ENCODE assay signal across 8 mouse cellular contexts in genomic region chr13:23298445-23299232, GRCm38 (mm10). TPM values are rescaled to one million over a fixed set of nuclear protein-coding genes. Genes with fewer than 3 reads are reported as not detected.
DNase-seq lines count a peak whose midpoint lies in the region; ATAC-seq and TF ChIP-seq lines count a peak whose summit lies in the region.

No protein-coding gene starts in this region.

- no peaks in the 10 kb centered on the region; the same call in 1 of the 2 replicates for H3K27me3 ChIP-seq in liver, embryonic 14.5 days (ENCODE audit: control insufficient read depth, insufficient read depth, low read length)
- H3K27me3 ChIP-seq in stomach, embryonic 14.5 days (ENCODE audit: control insufficient read depth, insufficient read depth, low read length): no peaks in the 10 kb centered on the region

- H3K4me2 ChIP-seq in liver, embryonic 14.5 days (ENCODE audit: low read depth): peak overlapping the region; percentile 87
- peak overlapping the region; percentile 60 for H3K4me2 ChIP-seq in stomach, embryonic 14.5 days (replicated peaks; ENCODE audit: low read depth, low read length)

- H3K9ac ChIP-seq in liver, embryonic 14.5 days (replicated peaks): peak overlapping the region; percentile 5; the same call in 1 of the 2 replicates
- H3K9ac ChIP-seq in stomach, embryonic 14.5 days (replicated peaks; ENCODE audit: low read depth, low read length): peak overlapping the region; percentile 40; the same call in 1 of the 2 replicates

- no peak for TF ChIP-seq CTCF in liver, embryonic 14.5 days (IDR thresholded peaks at IDR 0.05; ENCODE audit: low read depth)

- H3K27ac ChIP-seq in liver, embryonic 14.5 days: no peak overlapping the region; the same call in 1 of the 2 replicates
- no peak overlapping the region for H3K27ac ChIP-seq in stomach, embryonic 14.5 days (ENCODE audit: low read length)

- no peaks in the 10 kb centered on the region for H3K36me3 ChIP-seq in liver, embryonic 14.5 days (replicated peaks; ENCODE audit: control insufficient read depth, insufficient read depth, low read depth)
- H3K36me3 ChIP-seq in stomach, embryonic 14.5 days (ENCODE audit: control insufficient read depth, insufficient read depth, low read length): no peaks in the 10 kb centered on the region

- TF ChIP-seq EP300 in liver, embryonic 14.5 days (IDR thresholded peaks at IDR 0.05; ENCODE audit: low read depth): no peak

- under 1% methylated on average over 21 of the region's 21 CpGs for WGBS in liver, embryonic 14.5 days (ENCODE audit: insufficient replicate concordance)
- whole genome bisulfite sequencing in stomach, embryonic 14.5 days: 5% methylated on average over 21 of the region's 21 CpGs

- peak; percentile 43 to 60 for DNase-seq in layer of hippocampus, postnatal 14 days (ENCODE audit: low spot score in 2 of 2)
- DNase-seq in layer of hippocampus, adult 11-12 months (ENCODE audit: low spot score): no peak
- DNase-seq in R1 (ENCODE audit: low read depth, low spot score): peak; percentile 92
- DNase-seq in forelimb bud, embryonic 11.5 days (ENCODE audit: low read depth, low spot score): peak; percentile 78
- DNase-seq in liver, embryonic 14.5 days (ENCODE audit: low read depth in 3 of 3, low spot score in 3 of 3): peak; percentile 49 to 70 (median 58)
- DNase-seq in cerebellum, adult 9-11 months: no peak
- DNase-seq in thymus, postnatal 14 days: no peak

- H3K4me1 ChIP-seq in liver, embryonic 14.5 days (replicated peaks; ENCODE audit: control insufficient read depth in 2 of 2, insufficient read depth in 2 of 2, low read length in 1 of 2): peaks cover 0 to 6% of the 10 kb centered on the region in 2 experiments; a peak in 1 of 4 replicates
- H3K4me1 ChIP-seq in stomach, embryonic 14.5 days (ENCODE audit: control insufficient read depth, insufficient read depth, low read length): no peaks in the 10 kb centered on the region

- no peaks in the 10 kb centered on the region for H3K9me3 ChIP-seq in liver, embryonic 14.5 days (ENCODE audit: control insufficient read depth, low read length)
- H3K9me3 ChIP-seq in stomach, embryonic 14.5 days (ENCODE audit: control insufficient read depth, low read depth, low read length): no peaks in the 10 kb centered on the region

- peak; percentile 88 for ATAC-seq in liver, embryonic 14.5 days (ENCODE audit: insufficient read depth)
- ATAC-seq in stomach, embryonic 14.5 days (ENCODE audit: insufficient number of reproducible peaks, insufficient read depth, low FRiP score, low read depth): peak; percentile 74

- H3K4me3 ChIP-seq in liver, embryonic 14.5 days (ENCODE audit: insufficient read depth in 1 of 2, low read depth in 2 of 2, low read length in 2 of 2): peak overlapping the region; percentile 62 to 82
- H3K4me3 ChIP-seq in stomach, embryonic 14.5 days (ENCODE audit: low read depth, low read length): peak overlapping the region; percentile 45

RNA-seq across cellular contexts. Expression of gene Vmn1r223, which starts 51.7 kb away (rescaled TPM):
- not detected for total RNA-seq in layer of hippocampus, postnatal 14 days (2021)
- not detected in 2 replicates for polyA plus RNA-seq in liver, embryonic 14.5 days (2012; rRNA removed)
- polyA plus RNA-seq in liver, embryonic 14.5 days (2014; fragmentation: Nextera tagmentation; extraction: Ambion mirVana): not detected in 2 replicates
- polyA plus RNA-seq in stomach, embryonic 14.5 days (2014; fragmentation: Nextera tagmentation; extraction: Ambion mirVana): not detected in 2 replicates

Comparison
In these comparisons a context has a peak if more than half of its experiments do, and no peak if none do; other contexts are left out.
1. DNase-seq: peak in layer of hippocampus, postnatal 14 days (2 of 2), R1 (single experiment), forelimb bud, embryonic 11.5 days (single experiment) and liver, embryonic 14.5 days (3 of 3); none in layer of hippocampus, adult 11-12 months (single experiment), cerebellum, adult 9-11 months (single experiment) and thymus, postnatal 14 days (single experiment).